Mouse (Mus musculus): ENCODE measurements around the gene Vmn2r99. TPM values are rescaled to one million over a fixed set of nuclear protein-coding genes. Genes with fewer than 3 reads are reported as not detected.

Gene Vmn2r99
- not detected in 2 replicates for polyA plus RNA-seq (2012; rRNA removed)

DNA sequence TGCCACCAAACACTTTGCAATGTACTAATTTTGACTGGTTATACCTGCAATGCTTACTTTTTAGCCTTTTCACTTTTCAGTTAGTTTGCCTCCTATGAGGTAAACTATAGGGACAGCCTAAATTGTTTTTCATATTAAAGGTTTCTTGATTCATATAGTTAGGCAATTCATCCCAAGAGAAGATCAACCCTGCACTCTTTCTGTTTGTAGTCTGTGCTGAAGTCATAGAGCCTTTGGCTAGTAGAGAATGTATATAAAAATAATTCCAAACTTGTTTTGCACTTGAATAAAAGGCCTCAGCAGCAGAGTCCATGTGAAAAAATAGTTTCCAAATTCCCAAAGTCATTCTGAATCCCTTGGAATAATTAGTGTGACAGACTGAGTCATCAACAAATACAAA lies at the start of gene Vmn2r99:
Gene Vmn2r99, plus strand, starts transcription at position 301 of the 400 bp plus-strand sequence.
- TF ChIP-seq CTCF (IDR thresholded peaks at IDR 0.05; ENCODE audit: extremely low read depth, insufficient read depth, low read length) (no peak), POLR2A (IDR thresholded peaks at IDR 0.05; ENCODE audit: extremely low read depth, insufficient read depth, low read length) (no peak)
- H3K4me3 ChIP-seq (ENCODE audit: insufficient read depth, low read length): no peak within 1 kb of the TSS
- no peaks in the 10 kb centered on the region for H3K4me1 ChIP-seq (ENCODE audit: control insufficient read depth, insufficient read depth, low read length)
- H3K27ac ChIP-seq (ENCODE audit: insufficient read depth, low read length): no peak within 1 kb of the TSS

GRCm38 (mm10) chr17:19437623-19438022 lies 75.9 kb downstream of the Vmn2r99 start:
- no peak for TF ChIP-seq POLR2A (IDR thresholded peaks at IDR 0.05; ENCODE audit: extremely low read depth, insufficient read depth, low read length)
- Histone ChIP-seq H3K27ac (ENCODE audit: insufficient read depth, low read length) (no peak overlapping the region), H3K4me3 (ENCODE audit: insufficient read depth, low read length) (no peak overlapping the region)

DNA sequence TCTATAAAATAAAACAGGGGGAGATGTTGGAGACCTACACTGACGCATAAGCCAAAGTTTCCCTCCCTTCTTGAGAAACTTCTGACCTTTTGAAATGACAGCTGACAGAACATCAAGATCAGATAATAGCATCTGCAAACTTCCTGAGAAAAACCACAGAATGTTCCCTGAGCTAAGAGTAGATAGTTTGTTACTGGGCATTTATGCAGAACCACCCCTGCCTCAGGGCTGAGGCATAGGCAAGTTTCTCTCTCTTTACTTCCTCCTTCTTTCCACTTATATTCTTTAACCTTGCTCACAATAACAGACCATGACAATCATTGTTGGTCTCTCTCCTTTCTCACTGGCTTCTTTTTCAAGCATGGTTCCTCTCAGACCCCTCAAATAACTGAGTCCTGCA lies 83.2 kb downstream of the Vmn2r99 start:
- Histone ChIP-seq H3K27ac (ENCODE audit: insufficient read depth, low read length) (no peak overlapping the region), H3K4me3 (ENCODE audit: insufficient read depth, low read length) (no peak overlapping the region), H3K4me1 (ENCODE audit: control insufficient read depth, insufficient read depth, low read length) (no peaks in the 10 kb centered on the region)
- TF ChIP-seq POLR2A (IDR thresholded peaks at IDR 0.05; ENCODE audit: extremely low read depth, insufficient read depth, low read length): no peak
- TF ChIP-seq CTCF (IDR thresholded peaks at IDR 0.05; ENCODE audit: extremely low read depth, insufficient read depth, low read length): no peak

More at GRCm38 (mm10) chr17:19437623-19438022, 75.9 kb downstream of the Vmn2r99 start:
- no peaks in the 10 kb centered on the region for H3K4me1 ChIP-seq (ENCODE audit: control insufficient read depth, insufficient read depth, low read length)

Other genes with a start within 250 kb of the Vmn2r99 start
- not detected in 2 replicates for gene Vmn2r100, start 142.8 kb downstream of the Vmn2r99 start, polyA plus RNA-seq (2012; rRNA removed)
- gene Vmn2r101, start 215.3 kb downstream of the Vmn2r99 start, polyA plus RNA-seq (2012; rRNA removed): not detected in 2 replicates

Measured in cortical plate, adult 2 months (tissue).